Mouse (Mus musculus): ENCODE measurements around the gene Tnf. TPM values are rescaled to one million over a fixed set of nuclear protein-coding genes. Genes with fewer than 3 reads are reported as not detected.
A peak's percentile ranks its signal among the peaks of the same experiment; 100 is the strongest.

Gene Tnf
- total and polyA plus RNA-seq, 2 experiments from 2014 or later: 0.12 to 0.53 TPM

- WGBS: under 1% methylated on average over 65 of the region's 66 CpGs
- Histone ChIP-seq H3K9me3 (replicated peaks; ENCODE audit: control insufficient read depth, low read length) (no peaks in the 10 kb centered on the region), H3K4me1 (ENCODE audit: control insufficient read depth, insufficient read depth) (peaks cover 5% of the 10 kb centered on the region), H3K4me2 (ENCODE audit: low read depth, low read length) (peak overlapping the region; percentile 66), H3K4me3 (ENCODE audit: low read depth, low read length) (peak overlapping the region; percentile 47), H3K9ac (replicated peaks; ENCODE audit: low read depth, low read length) (peak overlapping the region; percentile 30; the same call in 1 of the 2 replicates), H3K27ac (ENCODE audit: low read depth) (no peak overlapping the region), H3K36me3 (replicated peaks; ENCODE audit: control insufficient read depth, insufficient read depth, low read length) (no peaks in the 10 kb centered on the region), H3K27me3 (ENCODE audit: control insufficient read depth, insufficient read depth, low read length) (peaks cover 60% of the 10 kb centered on the region)
- ATAC-seq (ENCODE audit: insufficient read depth, low read depth) (peak; percentile 87), DNase-seq (ENCODE audit: low spot score) (peak; percentile 45)
- TF ChIP-seq CTCF (IDR thresholded peaks at IDR 0.05; ENCODE audit: low read depth): peak; percentile 84
- TF ChIP-seq EP300 (IDR thresholded peaks at IDR 0.05; ENCODE audit: low read depth): no peak
These were observed 6.0 kb downstream of the Tnf start for GRCm38 (mm10) chr17:35195631-35196320.

- DNase-seq (ENCODE audit: low spot score) (no peak), ATAC-seq (ENCODE audit: insufficient read depth, low read depth) (peak; percentile 9; the same call in 1 of the 2 replicates)
- no peaks in the 10 kb centered on the region for H3K9me3 ChIP-seq (replicated peaks; ENCODE audit: control insufficient read depth, low read length)
- peak overlapping the region; percentile 16; the same call in 1 of the 2 replicates for H3K27ac ChIP-seq (ENCODE audit: low read depth)
- TF ChIP-seq CTCF (IDR thresholded peaks at IDR 0.05; ENCODE audit: low read depth): no peak
- no peak for TF ChIP-seq EP300 (IDR thresholded peaks at IDR 0.05; ENCODE audit: low read depth)
- 36% methylated on average over 19 of the region's 19 CpGs for WGBS
- peak overlapping the region; percentile 47 for H3K4me3 ChIP-seq (ENCODE audit: low read depth, low read length)
- peaks cover 5% of the 10 kb centered on the region for H3K4me1 ChIP-seq (ENCODE audit: control insufficient read depth, insufficient read depth)
- no peaks in the 10 kb centered on the region for H3K36me3 ChIP-seq (replicated peaks; ENCODE audit: control insufficient read depth, insufficient read depth, low read length)
- peaks cover 53% of the 10 kb centered on the region for H3K27me3 ChIP-seq (ENCODE audit: control insufficient read depth, insufficient read depth, low read length)
- peak overlapping the region; percentile 66 for H3K4me2 ChIP-seq (ENCODE audit: low read depth, low read length)
- H3K9ac ChIP-seq (replicated peaks; ENCODE audit: low read depth, low read length): peak overlapping the region; percentile 30; the same call in 1 of the 2 replicates
These were observed 6.8 kb downstream of the Tnf start for GRCm38 (mm10) chr17:35194844-35195630.

GRCm38 (mm10) chr17:35193881-35194843 is 7.6 kb downstream of the Tnf start, which contains the start of gene Ltb:
Ltb (plus strand) TSS chr17:35194439.
- ATAC-seq (ENCODE audit: insufficient read depth, low read depth): no peak
- no peak for DNase-seq (ENCODE audit: low spot score)
- Histone ChIP-seq H3K4me3 (ENCODE audit: low read depth, low read length) (peak within 1 kb of the TSS; percentile 47; the same call in 1 of the 2 replicates), H3K27ac (ENCODE audit: low read depth) (peak within 1 kb of the TSS; percentile 31; the same call in 1 of the 2 replicates), H3K9ac (replicated peaks; ENCODE audit: low read depth, low read length) (peak within 1 kb of the TSS; percentile 30; the same call in 1 of the 2 replicates), H3K36me3 (replicated peaks; ENCODE audit: control insufficient read depth, insufficient read depth, low read length) (no peaks in the 10 kb centered on the region), H3K4me2 (ENCODE audit: low read depth, low read length) (peak within 1 kb of the TSS; percentile 66), H3K27me3 (ENCODE audit: control insufficient read depth, insufficient read depth, low read length) (peaks cover 47% of the 10 kb centered on the region), H3K4me1 (ENCODE audit: control insufficient read depth, insufficient read depth) (peaks cover 5% of the 10 kb centered on the region), H3K9me3 (replicated peaks; ENCODE audit: control insufficient read depth, low read length) (no peaks in the 10 kb centered on the region)
- 50% methylated on average over 28 of the region's 28 CpGs for WGBS
- TF ChIP-seq EP300 (IDR thresholded peaks at IDR 0.05; ENCODE audit: low read depth) (no peak), CTCF (IDR thresholded peaks at IDR 0.05; ENCODE audit: low read depth) (no peak)

- Histone ChIP-seq H3K4me3 (ENCODE audit: low read depth, low read length) (no peak overlapping the region), H3K9ac (replicated peaks; ENCODE audit: low read depth, low read length) (no peak overlapping the region), H3K36me3 (replicated peaks; ENCODE audit: control insufficient read depth, insufficient read depth, low read length) (no peaks in the 10 kb centered on the region), H3K27me3 (ENCODE audit: control insufficient read depth, insufficient read depth, low read length) (peaks cover 42% of the 10 kb centered on the region), H3K4me1 (ENCODE audit: control insufficient read depth, insufficient read depth) (peaks cover 5% of the 10 kb centered on the region), H3K9me3 (replicated peaks; ENCODE audit: control insufficient read depth, low read length) (no peaks in the 10 kb centered on the region), H3K27ac (ENCODE audit: low read depth) (no peak overlapping the region), H3K4me2 (ENCODE audit: low read depth, low read length) (no peak overlapping the region)
- DNase-seq (ENCODE audit: low spot score) (no peak), ATAC-seq (ENCODE audit: insufficient read depth, low read depth) (no peak)
- WGBS: 77% methylated on average over 5 of the region's 5 CpGs
- no peak for TF ChIP-seq EP300 (IDR thresholded peaks at IDR 0.05; ENCODE audit: low read depth)
- no peak for TF ChIP-seq CTCF (IDR thresholded peaks at IDR 0.05; ENCODE audit: low read depth)
These were observed 8.9 kb downstream of the Tnf start for GRCm38 (mm10) chr17:35192924-35193323.

- Histone ChIP-seq H3K27me3 (ENCODE audit: control insufficient read depth, insufficient read depth, low read length) (peaks cover 37% of the 10 kb centered on the region), H3K4me3 (ENCODE audit: low read depth, low read length) (no peak overlapping the region), H3K27ac (ENCODE audit: low read depth) (no peak overlapping the region), H3K36me3 (replicated peaks; ENCODE audit: control insufficient read depth, insufficient read depth, low read length) (no peaks in the 10 kb centered on the region), H3K4me2 (ENCODE audit: low read depth, low read length) (no peak overlapping the region), H3K9ac (replicated peaks; ENCODE audit: low read depth, low read length) (no peak overlapping the region), H3K4me1 (ENCODE audit: control insufficient read depth, insufficient read depth) (peaks cover 5% of the 10 kb centered on the region), H3K9me3 (replicated peaks; ENCODE audit: control insufficient read depth, low read length) (no peaks in the 10 kb centered on the region)
- 59% methylated on average over 2 of the region's 2 CpGs for WGBS
- ATAC-seq (ENCODE audit: insufficient read depth, low read depth): no peak
- no peak for DNase-seq (ENCODE audit: low spot score)
- TF ChIP-seq CTCF (IDR thresholded peaks at IDR 0.05; ENCODE audit: low read depth) (no peak), EP300 (IDR thresholded peaks at IDR 0.05; ENCODE audit: low read depth) (no peak)
These were observed 10.1 kb downstream of the Tnf start for GRCm38 (mm10) chr17:35191723-35192122.

Measured in heart, postnatal 0 days (tissue).